Mouse (Mus musculus): ENCODE data around the gene Nanog.
"Not testable (repeated sequence)": the region's sequence is repeated elsewhere in the genome, so short reads cannot be mapped to it uniquely, and the experiment has no call there.

Gene Nanog

GRCm38 (mm10) chr6:122707036-122707800 is at the start of gene Nanog:
Nanog (plus strand) TSS chr6:122707489.
- no peak for DNase-seq

- DNase-seq: no peak
These were observed 49.7 kb upstream of the Nanog start for GRCm38 (mm10) chr6:122657630-122658029.

GRCm38 (mm10) chr6:122659567-122659966 is 47.7 kb upstream of the Nanog start:
- DNase-seq: no peak

DNA sequence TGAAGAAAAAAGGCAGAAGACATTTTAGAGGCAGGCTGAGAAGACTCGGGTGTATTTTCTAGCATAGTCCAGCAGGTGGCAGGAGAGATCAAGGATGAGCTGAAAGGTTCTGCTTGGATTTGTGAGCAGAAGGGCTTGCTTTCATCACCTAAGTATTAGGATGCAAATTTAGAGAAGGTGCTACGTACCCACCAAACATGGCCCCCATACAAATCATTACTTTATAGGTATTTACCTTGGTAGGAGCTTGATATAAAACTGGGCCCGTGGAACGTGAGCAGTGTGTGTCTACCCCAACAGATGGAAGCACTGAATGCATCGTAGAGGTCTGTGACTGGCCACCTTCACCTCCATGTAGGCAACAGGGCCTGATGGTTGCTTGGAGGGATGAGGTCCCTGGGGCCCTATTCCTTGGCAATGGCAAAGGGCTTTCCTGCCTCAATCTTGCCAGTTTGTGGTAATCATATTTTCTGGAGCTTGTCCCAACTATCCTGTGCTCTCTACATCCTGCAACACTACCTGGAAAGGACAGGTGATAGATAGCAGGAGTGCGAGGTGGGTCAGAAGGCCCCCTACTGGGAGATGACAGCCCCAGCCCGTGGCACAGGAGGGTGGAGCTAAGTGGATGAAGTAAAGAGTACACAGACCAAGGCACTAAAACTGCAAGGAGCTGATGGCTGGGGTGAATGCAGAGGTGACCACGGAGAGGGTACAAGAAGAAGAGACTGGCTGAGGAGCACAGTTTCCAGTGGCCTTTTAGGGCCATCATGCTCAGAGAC is 46.5 kb upstream of the Nanog start:
- peak in 1 of 2 experiments; percentile 15 for DNase-seq

GRCm38 (mm10) chr6:122662551-122663264 is 44.6 kb upstream of the Nanog start:
- no peak for DNase-seq

GRCm38 (mm10) chr6:122663596-122664206 is 43.6 kb upstream of the Nanog start:
- DNase-seq: no peak

DNA sequence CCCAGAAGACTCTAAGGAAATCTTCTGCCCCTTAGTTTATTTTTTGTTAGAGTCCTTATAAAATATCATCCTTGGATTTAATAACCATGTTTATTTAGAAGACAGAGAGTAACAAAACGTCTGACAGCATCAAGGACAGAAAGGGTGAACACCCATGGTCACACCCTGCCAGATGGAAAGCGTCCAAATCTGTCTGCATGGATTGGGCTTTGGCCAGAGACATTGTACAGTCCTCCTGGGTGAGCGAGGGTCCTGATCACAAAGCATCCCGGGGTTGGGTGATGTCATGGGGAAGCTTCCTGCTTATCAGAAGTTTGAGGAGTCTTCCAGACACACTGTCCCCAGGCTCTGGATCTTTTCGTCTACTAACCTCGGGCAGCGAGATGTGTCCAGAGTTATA is 41.4 kb upstream of the Nanog start:
- DNase-seq: no peak

DNA sequence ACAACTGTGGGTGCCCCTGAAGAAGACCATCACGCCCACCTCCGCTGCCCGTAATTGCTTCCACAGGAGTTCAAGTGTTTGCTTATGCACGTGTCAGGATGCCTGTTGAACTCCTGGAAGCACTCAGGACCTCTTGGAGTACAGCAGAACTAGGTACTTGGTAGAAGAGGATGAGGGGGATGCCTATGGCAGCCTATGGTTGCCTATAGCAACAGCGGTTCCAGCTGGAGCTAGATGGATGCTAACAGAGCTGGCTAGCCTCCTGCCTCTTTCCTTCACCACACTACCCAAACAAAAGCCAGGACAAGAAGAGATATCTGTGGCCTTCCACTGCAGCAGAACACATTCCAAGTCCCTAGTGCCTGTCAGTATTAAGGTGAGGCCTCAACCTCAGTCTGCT is 39.6 kb upstream of the Nanog start:
- no peak for DNase-seq

- no peak for DNase-seq
These were observed 38.5 kb upstream of the Nanog start for GRCm38 (mm10) chr6:122668823-122669222.

DNA sequence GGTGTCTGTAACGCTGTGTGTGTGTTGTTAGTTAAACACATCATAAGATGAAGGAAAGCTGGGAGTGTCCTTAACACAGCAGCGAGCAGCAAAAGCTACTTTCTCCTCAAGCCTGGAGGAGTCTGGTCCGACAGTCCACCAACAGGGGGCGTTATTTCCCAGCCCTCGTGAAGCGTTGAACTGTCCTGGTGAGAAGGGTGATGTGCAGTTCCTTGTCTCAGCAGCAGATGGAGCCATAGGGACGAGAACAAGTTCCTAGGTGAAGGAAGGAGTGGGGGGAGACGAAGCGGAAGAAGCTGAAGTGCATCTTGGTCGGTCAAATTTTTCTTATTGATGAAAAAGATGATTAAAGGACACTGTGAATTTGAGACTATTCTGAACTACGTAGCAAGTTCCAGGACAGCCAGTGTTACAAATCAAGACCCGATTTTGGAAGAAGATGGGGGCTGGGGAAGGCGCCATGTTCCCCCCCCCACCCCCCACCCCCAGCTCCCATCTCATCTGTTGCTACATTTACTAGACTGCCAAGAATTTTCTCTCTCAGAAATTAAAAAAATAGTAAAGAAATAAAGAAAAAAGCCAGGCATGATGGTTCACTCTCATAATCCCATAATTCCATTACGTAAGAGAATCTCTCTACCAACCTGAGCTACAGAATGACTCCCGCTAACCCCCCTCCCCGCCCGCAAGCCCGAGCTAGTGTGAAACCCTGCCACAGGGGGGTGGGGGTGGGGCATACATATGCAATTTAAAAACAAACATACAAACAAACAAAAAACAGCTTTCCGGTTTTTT is 37.7 kb upstream of the Nanog start:
- DNase-seq: peak; percentile 87 to 90

DNA sequence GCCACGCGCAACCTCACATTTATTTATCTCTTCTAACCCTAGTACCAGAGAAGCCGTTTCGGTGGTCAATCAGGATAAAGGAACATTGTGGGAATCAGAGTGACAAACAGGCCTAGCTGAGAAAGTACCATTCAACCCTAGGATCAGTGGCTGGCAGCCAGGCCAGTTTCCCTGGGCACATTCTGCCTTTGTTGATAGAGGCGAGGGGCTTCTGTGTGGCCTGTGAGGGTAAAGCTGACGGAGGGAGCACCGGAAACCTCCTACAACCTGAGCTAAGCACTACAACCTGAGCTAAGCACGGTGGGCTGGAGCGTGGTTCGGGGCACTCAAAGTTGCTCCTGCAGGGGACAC is 37.1 kb upstream of the Nanog start:
- DNase-seq: no peak

DNA sequence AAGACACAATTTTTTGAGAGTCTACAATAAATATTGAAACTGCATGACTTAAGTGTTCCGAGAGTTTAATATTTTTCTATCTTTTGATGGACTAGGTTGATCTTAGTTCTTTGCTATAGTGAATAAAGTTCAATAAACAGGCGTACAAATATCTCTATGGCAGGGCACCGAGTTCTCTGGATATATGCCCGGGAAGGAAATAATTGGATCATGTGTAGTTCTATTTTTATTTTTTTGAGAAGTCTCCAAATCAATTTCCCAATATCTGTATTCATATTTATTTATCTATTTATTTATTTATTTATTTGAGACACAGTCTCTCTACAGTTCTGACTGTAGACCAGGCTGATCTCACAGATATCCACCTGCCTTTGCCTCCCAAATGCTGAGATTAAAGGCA is 36.4 kb upstream of the Nanog start:
- DNase-seq: no peak

DNA sequence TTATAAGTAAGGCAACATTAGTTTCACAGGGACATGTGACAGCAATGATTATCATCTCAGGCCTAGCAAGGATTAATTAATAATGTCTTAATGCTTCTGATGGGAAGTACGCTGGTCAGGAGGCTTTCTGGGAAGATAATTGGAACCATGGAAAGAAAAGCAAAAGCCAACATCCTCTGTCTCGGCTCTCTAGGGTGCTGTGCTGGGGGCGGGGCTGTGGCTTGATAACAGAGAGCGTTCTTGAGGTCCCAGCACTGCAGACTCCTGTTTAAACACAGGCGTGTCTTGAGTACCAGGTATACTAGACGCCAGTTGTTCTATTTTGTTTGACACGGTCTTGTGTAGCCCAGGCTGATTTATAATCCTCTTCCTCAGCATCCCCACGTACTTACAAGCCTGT is 34.5 kb upstream of the Nanog start:
- no peak for DNase-seq

- no peak for DNase-seq
These were observed 24.6 kb upstream of the Nanog start for GRCm38 (mm10) chr6:122682646-122683045.

- DNase-seq: no peak
These were observed 20.6 kb upstream of the Nanog start for GRCm38 (mm10) chr6:122686709-122687108.

GRCm38 (mm10) chr6:122689411-122690055 is 17.8 kb upstream of the Nanog start:
- no peak for DNase-seq

DNA sequence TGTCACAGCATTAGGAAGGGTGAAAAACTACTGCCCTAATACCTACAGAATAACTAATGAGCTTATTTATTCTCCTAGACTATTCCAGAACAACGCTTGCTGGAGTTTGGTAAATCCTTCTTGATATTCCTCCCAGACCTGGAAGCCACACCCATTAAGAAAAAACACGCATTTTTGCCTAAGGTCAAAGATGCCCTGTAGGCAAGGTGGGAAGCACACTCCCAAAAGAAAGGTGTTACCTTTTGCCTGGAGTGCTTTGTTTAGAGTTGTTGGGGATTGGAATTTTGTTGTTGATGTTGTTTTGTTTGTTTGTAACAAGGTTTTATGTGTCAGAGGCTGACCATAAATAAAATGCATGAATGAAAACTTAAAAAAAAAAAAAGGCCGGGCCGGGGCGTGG is 17.2 kb upstream of the Nanog start:
- no peak for DNase-seq

- DNase-seq: no peak
These were observed 11.9 kb upstream of the Nanog start for GRCm38 (mm10) chr6:122695398-122695797.

DNA sequence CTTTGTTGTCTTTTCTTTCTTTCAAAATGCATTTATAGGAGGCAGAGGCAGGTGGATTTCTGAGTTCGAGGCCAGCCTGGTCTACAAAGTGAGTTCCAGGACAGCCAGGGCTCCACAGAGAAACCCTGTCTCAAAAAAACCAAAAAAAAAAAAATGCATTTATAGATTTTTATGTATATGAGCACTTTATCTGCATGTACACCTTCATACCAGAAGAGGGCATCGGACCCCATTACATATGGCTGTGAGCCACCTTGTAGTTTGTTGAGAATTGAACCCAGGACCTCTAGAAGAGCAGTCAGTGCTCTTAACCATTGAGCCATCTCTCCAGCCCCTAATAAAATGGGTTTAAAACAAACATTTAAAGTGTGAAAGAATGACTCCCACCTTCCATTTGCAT is 7.7 kb upstream of the Nanog start:
- not testable (repeated sequence) for DNase-seq

- no peak for DNase-seq
These were observed 5.5 kb upstream of the Nanog start for GRCm38 (mm10) chr6:122701816-122702215.

- no peak for DNase-seq
These were observed 4.7 kb upstream of the Nanog start for GRCm38 (mm10) chr6:122702480-122703124.

All from thymus, postnatal 36 days (tissue).